Mouse (Mus musculus) mouse trophoblast stem cell (cell line): ENCODE measurements around the gene Lrrc40.
"Not testable (repeated sequence)": the region's sequence is repeated elsewhere in the genome, so short reads cannot be mapped to it uniquely, and the experiment has no call there.

ENCODE experiments used
- in situ Hi-C, 2 experiments: fragments of 300-500 bp; cut with MseI, MboI; formaldehyde crosslinking; loops; 2 replicates in 1 of 2; 3 replicates in 1 of 2; pipeline ENCODE4 v1.15.1; 2025

Lrrc40 gene

DNA sequence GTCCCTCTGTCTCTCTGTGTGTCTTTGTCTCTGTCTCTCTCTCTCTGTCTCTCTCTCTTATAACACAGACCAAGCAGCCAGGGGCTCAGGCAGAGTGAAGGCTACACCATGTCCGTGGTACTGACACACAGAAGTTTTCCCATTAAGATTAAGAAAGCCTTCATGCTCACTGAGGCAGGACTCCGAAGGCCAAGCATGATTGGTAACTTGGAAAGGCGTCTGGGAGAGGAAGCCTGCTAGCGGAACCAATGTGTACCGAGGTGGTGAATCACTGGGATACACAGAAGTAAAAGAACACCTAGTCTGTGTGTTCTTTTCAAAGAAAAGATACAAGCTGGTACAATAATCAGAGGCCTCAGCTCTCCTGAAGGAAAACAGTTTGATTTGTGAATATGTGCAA is 41.4 kb downstream of the Lrrc40 start:
- in situ Hi-C loops = no loop called here

DNA sequence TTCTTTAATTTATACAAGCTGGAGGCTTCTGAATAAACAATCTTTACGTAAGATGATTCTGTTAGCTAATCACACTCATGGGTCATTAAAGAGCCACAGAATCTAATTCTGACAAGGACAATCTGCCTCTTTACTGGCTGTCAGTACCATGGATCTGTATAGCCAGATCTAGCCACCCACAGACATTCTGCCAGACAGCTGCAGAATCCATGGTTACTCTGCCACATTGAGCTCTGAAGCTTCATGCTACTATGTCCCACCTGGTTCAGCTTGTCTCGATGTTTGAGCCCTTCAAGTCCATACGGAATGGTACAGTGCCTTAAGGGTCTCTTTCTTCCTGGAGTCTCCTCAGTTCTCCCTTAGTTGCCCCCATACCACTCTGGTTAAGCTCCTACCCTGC is 55.1 kb downstream of the Lrrc40 start:
- in situ Hi-C loops = no loop called here

- in situ Hi-C loops = no loop called here
Observed at GRCm38 (mm10) chr3:158093919-158094318, 57.5 kb downstream of the Lrrc40 start.

DNA sequence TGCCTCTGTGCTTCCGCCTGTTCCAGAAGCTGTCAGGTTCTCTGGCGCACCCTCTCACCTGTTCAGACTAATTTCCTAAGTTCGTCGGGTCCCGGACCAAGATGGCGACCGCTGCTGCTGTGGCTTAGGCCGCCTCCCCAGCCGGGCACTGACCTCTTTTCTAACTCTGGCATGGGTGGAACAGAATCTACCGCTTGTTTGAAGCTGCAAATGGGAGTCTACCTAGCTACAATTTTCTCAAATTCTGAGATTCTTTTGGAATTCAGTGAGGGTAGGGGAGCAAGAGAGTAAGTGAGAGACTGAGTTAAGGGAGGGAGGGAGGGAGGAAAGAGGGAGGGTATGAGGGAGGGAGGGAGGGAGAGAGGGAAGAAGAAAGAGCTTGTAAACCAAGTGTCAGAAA is 65.6 kb downstream of the Lrrc40 start:
- in situ Hi-C loops = not testable (repeated sequence)

DNA sequence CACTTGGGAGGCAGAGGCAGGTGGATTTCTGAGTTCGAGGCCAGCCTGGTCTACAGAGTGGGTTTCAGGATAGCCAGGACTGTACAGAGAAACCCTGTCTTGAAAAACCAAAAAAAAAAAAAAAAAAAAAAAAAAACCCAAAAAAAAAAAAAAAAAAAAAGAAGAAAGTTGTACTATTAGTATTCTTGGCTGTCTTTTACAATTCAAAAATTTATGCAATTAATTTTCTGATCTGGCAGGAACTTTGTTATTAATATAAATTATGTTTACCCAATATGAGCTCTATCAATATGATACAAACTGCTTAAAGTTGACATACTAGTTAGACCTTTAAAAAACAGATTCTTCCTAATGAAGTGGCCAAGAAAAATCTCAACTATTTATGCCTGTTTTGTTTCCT is 66.1 kb downstream of the Lrrc40 start:
- in situ Hi-C loops = not testable (repeated sequence)

- in situ Hi-C loops = no loop called here
Observed at GRCm38 (mm10) chr3:158103467-158103866, 67.0 kb downstream of the Lrrc40 start.

DNA sequence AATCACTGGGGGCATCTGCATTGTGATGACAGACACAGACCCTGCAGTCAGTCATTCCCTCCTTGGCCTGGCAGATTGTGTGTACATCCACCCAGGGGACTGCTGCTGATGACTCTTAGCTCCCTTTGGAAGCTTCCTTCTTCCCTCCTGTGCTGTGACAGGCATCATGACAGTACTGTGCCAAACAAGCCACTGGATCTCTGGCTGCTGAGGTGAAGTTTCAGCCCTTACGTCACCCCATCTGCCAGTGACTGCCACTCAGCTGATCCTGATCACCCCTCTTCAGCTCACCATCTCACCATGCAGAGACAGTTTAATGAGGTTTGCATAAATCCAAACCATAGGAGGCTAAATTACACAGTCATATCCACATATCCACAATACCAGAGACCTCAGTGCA is 68.8 kb downstream of the Lrrc40 start:
- in situ Hi-C loops = no loop called here
